Mouse (Mus musculus) heart, embryonic 15.5 days (tissue): Measurements from ENCODE around the gene Baz2a. TPM values are rescaled to one million over a fixed set of nuclear protein-coding genes. Genes with fewer than 3 reads are reported as not detected.
A peak's percentile ranks its signal among the peaks of the same experiment; 100 is the strongest.
"Not testable (repeated sequence)": the region's sequence is repeated elsewhere in the genome, so short reads cannot be mapped to it uniquely, and the experiment has no call there.

ENCODE experiments used
- ATAC-seq: fragments of 200-750 bp; cut with Nextera tagmentation; replicated peaks from 2 replicates; pipeline ENCODE4 v1.8.0; 2017; ENCODE audit warnings: low read depth, moderate TSS enrichment; ENCODE audit not compliant: insufficient number of reproducible peaks, insufficient read depth, low FRiP score
- H3K27ac ChIP-seq: fragments of 300-500 bp; sonication (generic); 2 replicates; pipeline ENCODE4 v1.5.1; 2015; ENCODE audit warnings: mild to moderate bottlenecking, inconsistent platforms
- H3K27me3 ChIP-seq: fragments of 300-500 bp; sonication (generic); 2 replicates; pipeline ENCODE4 v1.6.1; 2015; ENCODE audit warnings: inconsistent platforms
- H3K36me3 ChIP-seq: fragments of 300-500 bp; sonication (generic); 2 replicates; pipeline ENCODE4 v1.6.1; 2015; ENCODE audit warnings: mild to moderate bottlenecking, inconsistent platforms
- H3K4me1 ChIP-seq: fragments of 300-500 bp; sonication (generic); replicated peaks from 2 replicates; pipeline ENCODE4 v1.6.1; 2015; ENCODE audit warnings: inconsistent platforms
- H3K4me2 ChIP-seq: fragments of 300-500 bp; sonication (generic); 2 replicates; pipeline ENCODE4 v1.6.1; 2015; ENCODE audit warnings: inconsistent platforms, mild to moderate bottlenecking, moderate library complexity
- H3K4me3 ChIP-seq: fragments of 300-500 bp; sonication (generic); 2 replicates; pipeline ENCODE4 v1.5.1; 2015; ENCODE audit warnings: mild to moderate bottlenecking, inconsistent platforms
- H3K9ac ChIP-seq: fragments of 300-500 bp; sonication (generic); 2 replicates; pipeline ENCODE4 v1.6.1; 2015; ENCODE audit warnings: mild to moderate bottlenecking, inconsistent platforms
- H3K9me3 ChIP-seq: fragments of 300-500 bp; sonication (generic); replicated peaks from 2 replicates; pipeline ENCODE4 v1.6.1; 2016; ENCODE audit warnings: inconsistent platforms
- WGBS: fragments of 180-500 bp; shearing (Covaris S2); methylation state at CpG from one replicate; pipeline ENCODE4 v1.1.7; 2015; ENCODE audit warnings: mixed read lengths; 5-methylcytosine and 5-hydroxymethylcytosine counted together
- microRNA counts: library from miRNA; unstranded; fragments of <30 nt; microRNA quantifications from one replicate; lab custom pipeline; 2016
- microRNA-seq: library from miRNA; unstranded; fragments of <30 nt; microRNA quantifications from one replicate; pipeline ENCODE4, GENCODE M21; 2016
- polyA plus RNA-seq: library from polyadenylated mRNA; unstranded; fragments of >200 nt; fragmentation: Nextera tagmentation; extraction: Ambion mirVana; gene quantifications from 2 replicates; pipeline ENCODE4 v1.2.1, GENCODE M21; 2015

Baz2a gene
- polyA plus RNA-seq, 1 experiment from 2014 or later = 7.5 TPM

DNA sequence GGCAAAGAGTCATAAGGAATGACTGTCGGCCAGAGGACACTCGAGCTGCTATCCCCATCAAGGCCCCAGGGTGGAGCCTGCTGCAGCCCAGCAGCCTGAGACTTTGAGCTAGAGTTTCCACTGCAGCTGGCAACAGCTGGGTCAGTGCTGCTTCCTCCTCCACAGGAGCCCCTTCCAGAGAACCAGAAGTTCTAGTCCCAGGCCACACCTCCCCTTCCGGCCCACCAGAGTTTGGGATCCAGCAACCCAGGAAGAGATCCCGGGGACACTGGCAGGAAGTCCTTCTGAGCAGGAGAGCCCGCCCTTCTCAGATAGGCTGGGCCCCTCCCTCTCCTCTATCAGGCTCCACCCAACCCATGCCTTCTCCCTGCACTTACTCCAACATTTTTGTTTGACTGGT is 58.2 kb downstream of the Baz2a start:
- 3% methylated on average over 5 of the region's 5 CpGs for WGBS
- Histone ChIP-seq H3K27ac (peak overlapping the region; percentile 89), H3K9me3 (no peaks in the 10 kb centered on the region), H3K4me1 (peaks cover 43% of the 10 kb centered on the region), H3K36me3 (peaks cover 14% of the 10 kb centered on the region), H3K4me2 (peak overlapping the region; percentile 41), H3K4me3 (peak overlapping the region; percentile 1; the same call in 1 of the 2 replicates), H3K27me3 (no peaks in the 10 kb centered on the region), H3K9ac (peak overlapping the region; percentile 36; the same call in 1 of the 2 replicates)
- peak; percentile 88 for ATAC-seq

DNA sequence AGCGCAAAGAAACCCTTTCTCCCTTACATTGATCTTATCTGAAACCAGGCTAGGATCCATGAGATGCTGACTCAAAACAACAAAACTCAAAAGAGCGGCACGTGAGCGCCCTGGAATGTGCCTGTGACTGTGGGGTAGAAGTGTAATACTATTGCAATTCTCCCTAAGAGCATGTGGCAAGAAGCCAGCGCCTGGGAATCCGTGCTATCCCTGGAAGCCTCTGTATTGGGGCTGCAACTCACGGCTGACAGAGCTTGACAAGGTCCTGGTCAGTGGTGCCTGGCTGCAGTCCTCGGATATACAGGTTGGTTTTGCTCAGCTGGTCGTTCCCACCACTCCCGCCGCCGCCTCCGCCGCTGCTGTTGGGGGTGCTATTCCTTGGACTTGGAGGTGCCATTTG is 59.6 kb downstream of the Baz2a start:
- WGBS = 43% methylated on average over 14 of the region's 14 CpGs
- peak overlapping the region; percentile 89 for H3K27ac ChIP-seq
- ATAC-seq = peak; percentile 77

DNA sequence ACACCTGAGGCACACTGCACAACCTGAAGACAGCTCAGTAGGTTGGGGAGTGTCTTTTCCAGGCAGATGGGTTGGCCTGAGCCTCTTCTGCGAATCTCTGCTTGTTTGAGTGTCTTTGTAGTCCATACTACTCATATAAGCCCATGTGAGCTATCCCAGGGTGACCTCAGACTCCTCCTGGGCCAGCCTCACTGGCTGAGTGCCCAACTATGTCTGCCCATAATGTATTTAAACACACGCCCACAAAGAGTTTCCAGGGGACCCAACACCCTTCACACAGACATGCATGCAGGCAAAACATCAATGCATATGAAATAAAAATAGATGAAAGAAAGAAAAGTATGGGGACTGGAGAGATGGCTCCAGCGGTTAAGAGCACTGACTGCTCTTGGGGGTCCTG is 62.6 kb downstream of the Baz2a start:
- Histone ChIP-seq H3K9me3 (no peaks in the 10 kb centered on the region), H3K27me3 (no peaks in the 10 kb centered on the region), H3K27ac (no peak overlapping the region), H3K4me3 (no peak overlapping the region), H3K4me2 (no peak overlapping the region), H3K9ac (no peak overlapping the region), H3K36me3 (no peaks in the 10 kb centered on the region), H3K4me1 (peaks cover 42% of the 10 kb centered on the region)
- ATAC-seq = no peak
- WGBS = 57% methylated on average over 3 of the region's 3 CpGs

More for the DNA sequence above, 59.6 kb downstream of the Baz2a start:
- Histone ChIP-seq H3K4me2 (peak overlapping the region; percentile 51), H3K9me3 (no peaks in the 10 kb centered on the region), H3K27me3 (no peaks in the 10 kb centered on the region), H3K9ac (0 out of 2 replicates have a peak overlapping the region, but pooled peaks have one; percentile 16), H3K4me3 (peak overlapping the region; percentile 18; the same call in 1 of the 2 replicates), H3K36me3 (peaks cover 4% of the 10 kb centered on the region; the same call in 1 of the 2 replicates), H3K4me1 (peaks cover 45% of the 10 kb centered on the region)

DNA sequence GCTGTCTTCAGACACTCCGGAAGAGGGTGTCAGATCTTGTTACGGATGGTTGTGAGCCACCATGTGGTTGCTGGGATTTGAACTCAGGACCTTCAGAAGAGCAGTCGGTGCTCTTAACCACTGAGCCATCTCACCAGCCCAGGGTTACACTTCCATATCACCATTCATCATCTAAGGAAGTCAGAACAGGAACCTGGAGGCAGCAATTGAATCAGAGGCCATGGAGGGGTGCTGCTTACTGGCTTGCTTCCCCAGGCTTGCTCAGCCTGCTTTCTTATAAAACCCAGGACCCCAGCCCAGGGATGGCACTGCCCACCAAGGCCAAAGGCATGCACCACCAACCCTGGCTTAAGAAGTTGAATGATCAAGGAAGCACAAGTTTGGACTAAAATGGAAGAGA is 74.3 kb downstream of the Baz2a start:
- not testable (repeated sequence) for H3K4me3 ChIP-seq, H3K9me3 ChIP-seq, H3K27ac ChIP-seq, H3K4me2 ChIP-seq, ATAC-seq, H3K9ac ChIP-seq, H3K27me3 ChIP-seq
- Histone ChIP-seq H3K4me1 (peaks cover 14% of the 10 kb centered on the region; the same call in 1 of the 2 replicates), H3K36me3 (peaks cover 12% of the 10 kb centered on the region; the same call in 1 of the 2 replicates)
- WGBS = 86% methylated on average over 3 of the region's 3 CpGs

DNA sequence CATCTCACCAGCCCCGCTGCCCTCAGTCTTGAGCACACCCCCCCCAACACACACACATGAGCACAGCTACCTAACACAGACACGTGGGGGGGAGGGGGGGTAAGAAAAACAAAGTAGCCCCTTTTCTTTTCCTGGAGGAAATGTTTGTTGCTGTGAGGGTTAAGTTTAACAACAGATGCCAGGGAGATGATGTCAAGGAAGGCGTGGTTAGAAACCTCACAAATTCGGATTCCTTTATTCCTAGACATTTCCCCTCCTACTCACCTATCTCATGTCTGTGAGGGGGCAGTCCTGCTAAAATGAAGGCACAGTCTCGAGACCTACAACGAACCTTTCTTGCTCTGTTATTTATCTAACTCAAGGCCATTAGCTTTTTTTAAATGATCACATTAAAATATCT is 75.7 kb downstream of the Baz2a start:
- Histone ChIP-seq H3K27me3 (no peaks in the 10 kb centered on the region), H3K4me3 (no peak overlapping the region), H3K27ac (peak overlapping the region; percentile 47; the same call in 1 of the 2 replicates), H3K9ac (0 out of 2 replicates have a peak overlapping the region, but pooled peaks have one; percentile 2), H3K36me3 (peaks cover 12% of the 10 kb centered on the region; the same call in 1 of the 2 replicates), H3K9me3 (no peaks in the 10 kb centered on the region), H3K4me2 (no peak overlapping the region), H3K4me1 (peaks cover 14% of the 10 kb centered on the region; the same call in 1 of the 2 replicates)
- no peak for ATAC-seq
- 31% methylated on average over 6 of the region's 6 CpGs for WGBS

DNA sequence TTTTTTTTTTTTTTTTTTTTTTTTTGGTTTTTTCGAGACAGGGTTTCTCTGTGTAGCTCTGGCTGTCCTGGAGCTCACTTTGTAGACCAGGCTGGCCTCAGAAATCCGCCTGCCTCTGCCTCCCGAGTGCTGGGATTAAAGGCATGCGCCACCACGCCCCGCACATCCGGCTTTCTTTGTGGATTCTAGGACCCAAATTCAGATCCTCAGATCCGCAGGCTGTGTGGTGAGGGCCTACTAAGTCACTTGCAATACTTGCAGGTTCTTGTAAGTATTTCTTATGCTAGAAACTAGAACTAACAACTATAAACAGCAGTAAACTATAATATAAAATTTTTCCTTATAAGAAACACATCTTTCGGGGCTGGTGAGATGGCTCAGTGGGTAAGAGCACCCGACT is 80.0 kb downstream of the Baz2a start:
- not testable (repeated sequence) for H3K36me3 ChIP-seq, H3K4me3 ChIP-seq, H3K27me3 ChIP-seq, H3K4me2 ChIP-seq, ATAC-seq, H3K27ac ChIP-seq, H3K9ac ChIP-seq, H3K9me3 ChIP-seq
- WGBS = 98% methylated on average over 10 of the region's 10 CpGs
- peaks cover 25% of the 10 kb centered on the region for H3K4me1 ChIP-seq

DNA sequence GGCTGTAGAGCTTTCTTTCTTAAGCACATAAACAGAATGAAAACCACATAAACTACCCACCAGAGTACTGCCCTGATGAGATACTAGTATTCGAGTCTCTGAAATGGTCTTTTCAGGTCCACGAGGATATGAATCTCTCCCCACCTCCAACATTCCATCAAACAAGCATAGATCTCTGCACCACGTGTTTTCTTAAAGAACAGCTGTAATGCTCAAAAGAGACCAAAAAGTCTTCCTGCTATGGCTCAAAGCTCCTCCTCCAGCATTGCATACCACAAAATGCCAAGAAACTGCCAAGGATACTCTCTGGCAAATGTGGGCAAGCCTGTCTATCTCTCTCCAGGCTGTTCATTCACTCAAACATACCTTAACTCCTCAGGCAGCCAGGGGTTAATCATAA is 83.9 kb downstream of the Baz2a start:
- peak overlapping the region; percentile 65 for H3K4me2 ChIP-seq
- no peaks in the 10 kb centered on the region for H3K27me3 ChIP-seq
- no peak for ATAC-seq
- peak overlapping the region; percentile 90 for H3K27ac ChIP-seq
- 6% methylated on average over 3 of the region's 3 CpGs for WGBS
- no peaks in the 10 kb centered on the region for H3K36me3 ChIP-seq
- peak overlapping the region; percentile 60 for H3K4me3 ChIP-seq
- peaks cover 22% of the 10 kb centered on the region for H3K4me1 ChIP-seq
- no peaks in the 10 kb centered on the region for H3K9me3 ChIP-seq
- H3K9ac ChIP-seq = peak overlapping the region; percentile 60

DNA sequence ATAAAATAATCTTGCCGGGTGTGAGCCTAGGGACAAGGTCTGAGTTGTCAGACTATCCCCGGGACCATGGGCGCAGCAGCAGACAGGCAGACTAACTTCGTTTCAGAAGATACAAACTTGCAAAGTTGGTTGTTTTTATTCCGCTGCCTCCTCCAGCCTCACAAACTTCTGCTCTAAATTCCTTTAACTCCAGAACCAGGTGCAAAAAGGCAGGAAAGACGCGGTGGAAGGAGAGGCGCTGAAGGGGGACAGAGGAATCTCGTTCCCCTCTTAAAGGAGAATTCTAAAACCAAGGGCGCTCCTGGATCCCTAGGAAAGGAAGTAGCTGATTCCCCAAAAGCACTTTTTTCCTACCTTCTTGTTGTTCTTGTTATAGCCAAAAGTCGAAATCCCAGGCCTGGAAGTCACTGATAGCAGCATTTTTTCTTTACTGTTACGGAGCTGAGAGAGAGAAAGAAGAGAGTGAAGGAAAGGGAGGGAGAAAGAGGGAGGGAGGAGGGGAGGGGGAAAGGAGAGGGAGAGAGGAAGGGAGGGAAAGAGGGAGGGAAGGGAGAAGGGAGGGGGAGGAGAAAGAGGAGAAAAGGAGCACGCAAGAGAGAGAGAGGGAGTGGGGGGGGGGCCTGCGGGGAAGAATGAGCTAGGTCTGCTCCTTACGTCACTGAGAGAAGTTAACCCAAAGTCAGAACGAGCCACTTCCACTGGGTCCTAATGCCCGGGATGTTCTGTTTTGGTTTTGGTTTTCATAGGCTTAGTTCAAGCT is 84.8 kb downstream of the Baz2a start:
- ATAC-seq = peak; percentile 84
- peak overlapping the region; percentile 90 for H3K27ac ChIP-seq
- WGBS = 1% methylated on average over 17 of the region's 17 CpGs

DNA sequence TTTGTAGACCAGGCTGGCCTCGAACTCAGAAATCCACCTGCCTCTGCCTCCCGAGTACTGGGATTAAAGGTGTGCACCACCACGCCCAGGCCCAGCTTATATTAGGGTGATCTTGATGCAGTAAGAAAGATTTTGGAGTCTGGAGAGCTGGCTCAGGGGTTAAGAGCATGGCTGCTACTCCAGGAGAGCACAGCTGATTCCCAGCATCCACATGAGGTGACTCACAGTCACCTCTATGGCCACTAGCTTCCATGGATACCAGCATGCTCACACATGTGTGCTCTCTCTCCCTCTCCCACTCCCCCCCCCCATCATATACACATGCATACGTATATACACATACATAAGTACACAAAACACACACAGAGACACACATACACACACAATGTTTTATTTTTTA is 85.9 kb downstream of the Baz2a start:
- H3K4me2 ChIP-seq = no peak overlapping the region
- no peak overlapping the region for H3K9ac ChIP-seq
- no peaks in the 10 kb centered on the region for H3K36me3 ChIP-seq
- peaks cover 22% of the 10 kb centered on the region for H3K4me1 ChIP-seq
- ATAC-seq = no peak
- H3K9me3 ChIP-seq = no peaks in the 10 kb centered on the region
- no peak overlapping the region for H3K4me3 ChIP-seq
- H3K27ac ChIP-seq = peak overlapping the region; percentile 37; the same call in 1 of the 2 replicates
- H3K27me3 ChIP-seq = no peaks in the 10 kb centered on the region
- 81% methylated on average over 4 of the region's 4 CpGs for WGBS

More for the DNA sequence above, 84.8 kb downstream of the Baz2a start:
- H3K4me3 ChIP-seq = peak overlapping the region; percentile 60
- no peaks in the 10 kb centered on the region for H3K9me3 ChIP-seq
- H3K4me1 ChIP-seq = peaks cover 22% of the 10 kb centered on the region
- H3K9ac ChIP-seq = peak overlapping the region; percentile 60
- H3K27me3 ChIP-seq = no peaks in the 10 kb centered on the region
- no peaks in the 10 kb centered on the region for H3K36me3 ChIP-seq
- peak overlapping the region; percentile 65 for H3K4me2 ChIP-seq

MicroRNAs within 50 kb of the gene (microRNA counts, 519-probe panel; counts per million panel counts)
- not detected for microRNA mmu-miR-677 (lab: Ali Mortazavi, UCI)

Small RNA genes lying within 50 kb of the gene (microRNA-seq; reads per million reads assigned to microRNA genes)
- 19.3 reads per million, percentile 33 among the genes with 10 or more reads in this experiment for gene Mir677

Other genes with a start within 250 kb of the Baz2a start
- not detected in 2 replicates for gene Rdh19, start 241.6 kb upstream of the Baz2a start, polyA plus RNA-seq
- gene Rdh16f2, start 225.1 kb upstream of the Baz2a start, polyA plus RNA-seq = not detected in 2 replicates
- 0.11 TPM in 1 of 2 replicates, not detected in the other for gene Rdh7, start 202.8 kb upstream of the Baz2a start, polyA plus RNA-seq
- gene Sdr9c7, start 193.1 kb upstream of the Baz2a start, polyA plus RNA-seq = not detected in 2 replicates
- gene Hsd17b6, start 84.0 kb upstream of the Baz2a start, polyA plus RNA-seq = not detected in 2 replicates
- 41.5 and 50.3 TPM in 2 replicates for gene Prim1, start 76.4 kb upstream of the Baz2a start, polyA plus RNA-seq
- gene Naca, start 56.0 kb upstream of the Baz2a start, polyA plus RNA-seq = 429 and 467 TPM in 2 replicates
- 268 and 292 TPM in 2 replicates for gene Ptges3, start 32.6 kb upstream of the Baz2a start, polyA plus RNA-seq
- 5,437 and 6,121 TPM in 2 replicates for gene Atp5b, start 8.3 kb upstream of the Baz2a start, polyA plus RNA-seq
- gene Rbms2, start 88.7 kb downstream of the Baz2a start, polyA plus RNA-seq = 33.8 and 38.2 TPM in 2 replicates
- gene Gls2, start 102.9 kb downstream of the Baz2a start, polyA plus RNA-seq = 0.58 and 0.66 TPM in 2 replicates
- 37.9 and 38.6 TPM in 2 replicates for gene Spryd4, start 120.2 kb downstream of the Baz2a start, polyA plus RNA-seq
- gene Mip, start 134.3 kb downstream of the Baz2a start, polyA plus RNA-seq = 0.08 TPM in 1 of 2 replicates, not detected in the other
- gene Timeless, start 140.5 kb downstream of the Baz2a start, polyA plus RNA-seq = 22.3 and 32.1 TPM in 2 replicates
- 0.10 and 0.14 TPM in 2 replicates for gene Apon, start 162.5 kb downstream of the Baz2a start, polyA plus RNA-seq
- 0.13 and 1.2 TPM in 2 replicates for gene Apof, start 177.1 kb downstream of the Baz2a start, polyA plus RNA-seq
- gene Stat2, start 179.0 kb downstream of the Baz2a start, polyA plus RNA-seq = 9.6 and 12.3 TPM in 2 replicates
- 4.0 and 4.8 TPM in 2 replicates for gene Il23a, start 207.2 kb downstream of the Baz2a start, polyA plus RNA-seq
- gene Pan2, start 211.8 kb downstream of the Baz2a start, polyA plus RNA-seq = 22.3 and 27.8 TPM in 2 replicates
- 186 and 213 TPM in 2 replicates for gene Cnpy2, start 230.9 kb downstream of the Baz2a start, polyA plus RNA-seq
- gene Cs, start 246.2 kb downstream of the Baz2a start, polyA plus RNA-seq = 448 and 450 TPM in 2 replicates